Mouse (Mus musculus): ENCODE measurements at regions not wholly inside any gene's neighbourhood (a gene's known extent, or its start where the extent isn't known, plus 50 kb on each side); places are given as distances from the start of the nearest gene placed in this dataset.

GRCm38 (mm10) chr2:138046918-138047317, 209.4 kb upstream of the Btbd3 start:
- no peak for TF ChIP-seq E2F4 (IDR thresholded peaks at IDR 0.05; ENCODE audit: insufficient read depth)
- TF ChIP-seq MYOG (IDR thresholded peaks at IDR 0.05; ENCODE audit: control insufficient read depth in 1 of 3, insufficient read depth in 1 of 3, insufficient read length in 2 of 3, low read depth in 2 of 3), result no peak
- TF ChIP-seq POLR2A (IDR thresholded peaks at IDR 0.05; ENCODE audit: insufficient read length, low read depth), result no peak
- TF ChIP-seq SRF (IDR thresholded peaks at IDR 0.05; ENCODE audit: control insufficient read depth, insufficient read length, low read depth), result no peak
- TF ChIP-seq MAX (IDR thresholded peaks at IDR 0.05; ENCODE audit: low read depth), result no peak
- no peak for TF ChIP-seq USF1 (IDR thresholded peaks at IDR 0.05; ENCODE audit: low read depth)
- TF ChIP-seq POLR2AphosphoS2 (IDR thresholded peaks at IDR 0.05; ENCODE audit: insufficient read length, low read depth), result no peak
- no peak for TF ChIP-seq MYOD1 (IDR thresholded peaks at IDR 0.05; ENCODE audit: control insufficient read depth in 1 of 3, insufficient read length in 2 of 3, low read depth in 2 of 3)
- TF ChIP-seq CEBPB (IDR thresholded peaks at IDR 0.05; ENCODE audit: insufficient read depth, poor library complexity, severe bottlenecking), result no peak
- TF ChIP-seq TCF12 (IDR thresholded peaks at IDR 0.05; ENCODE audit: insufficient read depth, poor library complexity, severe bottlenecking), result no peak
- TF ChIP-seq REST (IDR thresholded peaks at IDR 0.05; ENCODE audit: insufficient read depth, insufficient read length), result no peak
